Mouse (Mus musculus) c-Kit-negative CD71-positive TER-119-positive erythroid progenitor cells, embryonic 14.5 days (primary cell): ENCODE data around the gene Hltf.

Experiments
- DNase-seq: peaks from one replicate; pipeline ENCODE4 v3.0.0-alpha.2; 2013; ENCODE audit warnings: low read depth, low spot score

Gene Hltf

GRCm38 (mm10) chr3:20145696-20146113 is 88.1 kb downstream of the Hltf start:
- no peak for DNase-seq

GRCm38 (mm10) chr3:20146884-20147395 is 89.3 kb downstream of the Hltf start:
- DNase-seq: no peak

GRCm38 (mm10) chr3:20147647-20148046 is 90.0 kb downstream of the Hltf start:
- DNase-seq: no peak

GRCm38 (mm10) chr3:20150511-20150910 is 92.9 kb downstream of the Hltf start:
- no peak for DNase-seq

GRCm38 (mm10) chr3:20151651-20152050 is 94.0 kb downstream of the Hltf start:
- no peak for DNase-seq

GRCm38 (mm10) chr3:20154531-20155367 is 97.1 kb downstream of the Hltf start, which contains the start of gene Gyg:
Gene Gyg, minus strand, starts transcription at chr3:20155317.
- DNase-seq: no peak

GRCm38 (mm10) chr3:20155476-20155875 is 97.9 kb downstream of the Hltf start:
- no peak for DNase-seq

GRCm38 (mm10) chr3:20167487-20167886 is 109.9 kb downstream of the Hltf start:
- no peak for DNase-seq
